Mouse (Mus musculus): ENCODE measurements around the gene Fgf22.

GRCm38 (mm10) chr10:79726090-79726489 is 28.8 kb upstream of the Fgf22 start:
- TF ChIP-seq POLR2AphosphoS5 (IDR thresholded peaks at IDR 0.05; ENCODE audit: insufficient replicate concordance, low read depth, low read length) = no peak
- no peak for TF ChIP-seq TAL1 (conservative IDR thresholded peaks at IDR 0.05; ENCODE audit: low read depth, low read length)
